Mouse (Mus musculus) gastrocnemius, adult 2 months (tissue): ENCODE measurements at regions not wholly inside any gene's neighbourhood (a gene's known extent, or its start where the extent isn't known, plus 50 kb on each side); places are given as distances from the start of the nearest gene placed in this dataset.
"Not testable (repeated sequence)": the region's sequence is repeated elsewhere in the genome, so short reads cannot be mapped to it uniquely, and the experiment has no call there.

Source experiments
- DNase-seq: peaks from one replicate; pipeline ENCODE4 v3.0.0; 2022
- H3K27ac ChIP-seq: fragments of 200-600 bp; 2 replicates; pipeline ENCODE4 v1.8.1; 2022; ENCODE audit warnings: mild to moderate bottlenecking
- H3K4me3 ChIP-seq: fragments of 200-600 bp; 2 replicates; pipeline ENCODE4 v1.8.1; 2022; ENCODE audit warnings: mild to moderate bottlenecking, moderate library complexity
- CTCF ChIP-seq: fragments of 200-600 bp; IDR thresholded peaks from 2 replicates; pipeline ENCODE4 v1.8.1; 2022; ENCODE audit warnings: antibody characterized with exemption, mild to moderate bottlenecking, moderate library complexity
- intact Hi-C: fragments of 180-260 bp; cut with DNase I; formaldehyde crosslinking; loops from one replicate; pipeline ENCODE4 v1.15.1; 2025

GRCm38 (mm10) chr1:168659578-168659977 is 227.5 kb upstream of the Pbx1 start:
- DNase-seq = no peak
- TF ChIP-seq CTCF = no peak

DNA sequence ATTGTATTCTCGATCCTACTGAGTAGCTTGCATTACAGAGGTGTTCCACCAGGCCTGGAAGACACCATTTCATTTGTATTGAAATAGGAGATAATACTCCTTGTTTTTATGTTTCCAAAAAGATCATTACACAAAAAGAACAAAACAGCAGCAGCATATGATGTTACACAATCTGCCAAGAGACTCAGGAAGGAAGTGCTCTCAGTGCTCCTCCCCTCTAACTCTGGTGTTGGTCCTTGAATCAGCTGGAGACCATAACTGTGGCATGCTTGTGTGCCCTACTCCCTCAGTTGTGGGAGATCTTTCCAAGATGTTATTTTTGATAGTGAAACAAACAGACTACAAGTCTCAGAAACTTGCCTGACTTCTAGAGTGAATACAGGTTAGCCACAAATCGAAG is 200.8 kb upstream of the Pbx1 start:
- Histone ChIP-seq H3K27ac (no peak overlapping the region), H3K4me3 (no peak overlapping the region)
- no peak for TF ChIP-seq CTCF
- DNase-seq = no peak
- intact Hi-C loops = no loop called here

More at GRCm38 (mm10) chr1:168659578-168659977, 227.5 kb upstream of the Pbx1 start:
- Histone ChIP-seq H3K4me3 (no peak overlapping the region), H3K27ac (no peak overlapping the region)
- intact Hi-C loops = no loop called here

- Histone ChIP-seq H3K27ac (no peak overlapping the region), H3K4me3 (no peak overlapping the region)
- TF ChIP-seq CTCF = no peak
- intact Hi-C loops = no loop called here
- DNase-seq = no peak
Measured at GRCm38 (mm10) chr1:168631979-168632378, 199.9 kb upstream of the Pbx1 start.

GRCm38 (mm10) chr1:168601967-168602366 is 169.9 kb upstream of the Pbx1 start:
- intact Hi-C loops, H3K27ac ChIP-seq, DNase-seq, H3K4me3 ChIP-seq: not testable (repeated sequence)

- intact Hi-C loops = no loop called here
- TF ChIP-seq CTCF = no peak
- H3K27ac ChIP-seq = 0 out of 2 replicates have a peak overlapping the region, but pooled peaks have one; percentile 20
Measured at GRCm38 (mm10) chr1:168600461-168601160, 168.5 kb upstream of the Pbx1 start.

GRCm38 (mm10) chr1:168598191-168598667 is 166.2 kb upstream of the Pbx1 start:
- Histone ChIP-seq H3K27ac (peak overlapping the region; percentile 51), H3K4me3 (peak overlapping the region; percentile 60)
- no peak for DNase-seq
- intact Hi-C loops = no loop called here
- TF ChIP-seq CTCF = no peak

More at GRCm38 (mm10) chr1:168600461-168601160, 168.5 kb upstream of the Pbx1 start:
- no peak for DNase-seq
- no peak overlapping the region for H3K4me3 ChIP-seq

DNA sequence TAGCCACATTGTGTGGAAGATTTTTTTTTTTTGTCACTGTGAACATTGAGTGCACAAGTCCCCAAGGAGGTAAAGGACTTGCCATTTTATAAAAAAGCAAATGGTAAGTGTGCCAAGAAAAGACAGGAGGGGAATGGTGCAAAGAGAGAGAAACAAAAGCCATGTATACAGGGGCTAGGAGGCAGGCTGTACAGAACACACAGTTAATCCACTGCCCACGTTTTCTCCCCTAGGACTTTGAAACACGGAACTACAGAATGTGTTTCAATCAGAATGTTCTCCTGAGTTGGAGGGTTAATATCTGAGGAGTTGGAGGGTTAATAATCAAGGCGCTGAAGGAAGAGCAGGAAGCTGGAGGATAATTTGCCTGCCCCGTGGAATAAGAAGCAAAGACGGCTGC is 165.4 kb upstream of the Pbx1 start:
- intact Hi-C loops = no loop called here
- Histone ChIP-seq H3K4me3 (peak overlapping the region; percentile 60), H3K27ac (peak overlapping the region; percentile 51; the same call in 1 of the 2 replicates)
- no peak for DNase-seq
- no peak for TF ChIP-seq CTCF

DNA sequence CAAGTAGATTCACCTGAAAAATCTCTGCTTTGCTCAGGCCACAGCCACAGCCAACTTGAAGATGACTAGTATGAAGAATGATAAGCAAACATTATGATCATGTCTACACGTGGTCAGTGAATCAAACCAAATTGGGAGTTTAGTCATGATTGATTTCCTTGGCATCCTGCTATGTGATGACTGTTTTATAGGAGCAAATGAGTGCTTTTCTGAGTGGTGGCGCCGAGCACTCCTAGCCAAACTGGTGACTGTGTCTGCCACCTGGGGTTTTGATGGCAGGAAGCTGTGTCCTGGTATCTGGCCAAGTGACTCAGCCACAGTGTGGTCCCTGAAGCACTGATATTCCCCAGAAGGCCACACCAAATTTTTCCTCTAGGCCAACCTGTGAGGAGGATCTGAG is 152.1 kb upstream of the Pbx1 start:
- TF ChIP-seq CTCF = no peak
- intact Hi-C loops = no loop called here
- DNase-seq = no peak
- no peak overlapping the region for H3K4me3 ChIP-seq
- H3K27ac ChIP-seq = no peak overlapping the region

DNA sequence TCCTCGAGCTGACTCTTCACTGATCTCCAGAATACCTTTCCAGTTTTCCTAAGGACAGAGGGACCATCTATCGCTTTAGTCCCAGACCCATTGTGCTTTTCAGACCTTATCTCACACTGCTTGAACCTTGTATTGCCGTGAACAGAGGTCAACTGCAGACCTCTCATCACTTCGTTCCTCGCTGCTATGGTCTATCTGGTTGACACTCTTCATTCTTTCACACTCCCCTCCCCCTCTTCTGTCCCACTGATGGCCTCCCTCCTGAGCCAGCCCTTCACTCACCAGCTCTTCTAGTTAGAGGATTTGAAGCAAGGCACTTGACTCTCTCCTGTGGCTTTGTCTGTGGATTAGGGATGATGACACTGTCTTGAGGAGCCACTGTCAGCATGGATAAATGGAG is 150.4 kb upstream of the Pbx1 start:
- intact Hi-C loops = no loop called here
- no peak for TF ChIP-seq CTCF
- Histone ChIP-seq H3K4me3 (no peak overlapping the region), H3K27ac (no peak overlapping the region)
- DNase-seq = no peak

DNA sequence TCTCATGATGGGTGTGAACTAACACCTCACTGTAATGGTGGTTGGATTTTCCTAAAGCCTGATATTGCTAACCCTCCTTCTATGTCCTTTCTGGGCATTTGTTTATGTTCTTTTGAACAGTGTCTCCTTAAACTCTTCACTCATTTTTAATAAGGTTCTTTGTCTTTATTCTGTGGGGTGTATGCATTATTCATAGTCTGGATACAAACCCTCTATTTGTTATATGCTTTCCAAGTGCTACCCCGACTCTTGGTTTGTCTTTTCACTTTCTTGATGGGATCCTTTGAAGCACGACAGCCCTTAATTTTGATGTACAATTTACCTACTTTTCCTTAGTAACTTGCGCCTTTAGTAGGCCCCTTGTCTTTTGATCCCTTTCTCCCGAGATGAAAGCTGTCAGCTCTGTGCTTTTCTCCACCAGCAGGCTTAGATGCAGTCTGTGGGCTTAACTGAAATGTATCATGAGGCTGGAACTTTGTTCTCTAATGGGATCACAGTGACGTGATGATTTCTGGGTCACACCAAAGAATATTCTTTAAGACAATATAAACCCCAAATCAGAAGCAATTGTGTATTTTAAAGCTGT is 138.0 kb upstream of the Pbx1 start:
- intact Hi-C loops = no loop called here

GRCm38 (mm10) chr1:168552394-168552793 is 120.3 kb upstream of the Pbx1 start:
- H3K27ac ChIP-seq = no peak overlapping the region
- H3K4me3 ChIP-seq = no peak overlapping the region
- TF ChIP-seq CTCF = no peak
- DNase-seq = no peak
- intact Hi-C loops = no loop called here

More for the DNA sequence above, 138.0 kb upstream of the Pbx1 start:
- no peak for DNase-seq
- no peak for TF ChIP-seq CTCF
- no peak overlapping the region for H3K27ac ChIP-seq
- H3K4me3 ChIP-seq = no peak overlapping the region

- no peak for TF ChIP-seq CTCF
- intact Hi-C loops = no loop called here
Measured at GRCm38 (mm10) chr1:168549807-168550435, 117.9 kb upstream of the Pbx1 start.

DNA sequence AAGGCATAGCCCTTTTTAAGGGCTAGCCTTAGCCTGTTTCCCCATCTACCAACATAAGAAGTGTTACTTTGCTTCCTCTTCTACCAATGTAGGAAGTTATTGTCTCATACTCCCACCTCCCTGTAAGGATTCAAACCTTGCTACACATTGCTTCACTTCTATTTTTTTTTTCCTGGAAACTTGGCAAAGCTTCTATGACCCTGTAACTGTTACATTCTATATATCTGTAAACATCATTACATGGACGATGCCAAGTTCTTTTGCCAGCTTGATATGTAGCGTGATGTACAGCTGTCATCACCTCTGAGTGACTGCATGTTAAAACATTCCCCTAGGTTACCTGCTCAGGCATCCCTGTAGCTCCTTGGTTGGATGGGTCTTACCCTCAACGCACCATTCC is 114.1 kb upstream of the Pbx1 start:
- DNase-seq = no peak
- Histone ChIP-seq H3K4me3 (no peak overlapping the region), H3K27ac (no peak overlapping the region)
- intact Hi-C loops = no loop called here
- no peak for TF ChIP-seq CTCF

More at GRCm38 (mm10) chr1:168549807-168550435, 117.9 kb upstream of the Pbx1 start:
- no peak overlapping the region for H3K27ac ChIP-seq
- H3K4me3 ChIP-seq = no peak overlapping the region
- DNase-seq = no peak
